Comparison of ENCODE assay signal across 23 mouse cellular contexts in genomic region chr4:128976577-128976976, GRCm38 (mm10).
"Had no signal": no experiment of that assay in that cellular context is flagged by ENCODE, and none has a peak within 500 bp of the region (broad histone marks: within the 10 kb centered on the region; RNA-seq: fewer than 3 reads in every experiment).

No protein-coding gene starts in this region.

- H3K9ac ChIP-seq: intestine, embryonic 15.5 days; limb, embryonic 12.5 days; limb, embryonic 15.5 days; liver, embryonic 13.5 days; midbrain, embryonic 13.5 days had no signal

- ATAC-seq: intestine, embryonic 15.5 days; midbrain, embryonic 13.5 days; midbrain, embryonic 16.5 days had no signal

- H3K27ac ChIP-seq: intestine, embryonic 15.5 days; layer of hippocampus, adult 2 months; left cerebral cortex, adult 2 months; limb, embryonic 12.5 days; limb, embryonic 15.5 days; liver, embryonic 13.5 days; midbrain, embryonic 10.5 days; midbrain, embryonic 13.5 days; stomach, postnatal 0 days had no signal

- H3K27me3 ChIP-seq: intestine, embryonic 15.5 days; limb, embryonic 12.5 days; limb, embryonic 15.5 days; liver, embryonic 13.5 days; midbrain, embryonic 13.5 days had no signal

- H3K4me1 ChIP-seq: intestine, embryonic 15.5 days; limb, embryonic 12.5 days; limb, embryonic 15.5 days; midbrain, embryonic 10.5 days; midbrain, embryonic 13.5 days had no signal

- H3K36me3 ChIP-seq: intestine, embryonic 15.5 days; limb, embryonic 12.5 days; limb, embryonic 15.5 days; liver, embryonic 13.5 days; midbrain, embryonic 10.5 days; midbrain, embryonic 13.5 days had no signal

- H3K4me3 ChIP-seq: intestine, embryonic 15.5 days; layer of hippocampus, adult 2 months; left cerebral cortex, adult 2 months; limb, embryonic 12.5 days; limb, embryonic 15.5 days; liver, embryonic 13.5 days; megakaryocyte, embryonic 14.5 days; midbrain, embryonic 10.5 days; midbrain, embryonic 13.5 days had no signal

- DNase-seq: kidney, adult 11 months; kidney, adult 9 months; kidney, postnatal 25 days; layer of hippocampus, postnatal 36 days; left cerebral cortex, postnatal 4 days; liver, embryonic 13.5 days; lung, adult 2 months; lung, postnatal 36 days; right cerebral cortex, adult 18-20 months; right cerebral cortex, postnatal 14 days; right cerebral cortex, postnatal 4 days; thymus, adult 18-20 months; thymus, postnatal 4 days had no signal

- H3K9me3 ChIP-seq: intestine, embryonic 15.5 days; limb, embryonic 12.5 days; limb, embryonic 15.5 days; liver, embryonic 13.5 days; megakaryocyte, embryonic 14.5 days; midbrain, embryonic 10.5 days; midbrain, embryonic 13.5 days had no signal
